In genomic region chr8:83897211-83897610, GRCm38 (mm10) we compare ENCODE assay signal across 8 mouse cellular contexts. TPM values are rescaled to one million over a fixed set of nuclear protein-coding genes. Genes with fewer than 3 reads are reported as not detected.
A peak's percentile ranks its signal among the peaks of the same experiment; 100 is the strongest.
DNase-seq lines count a peak whose midpoint lies in the region; ATAC-seq and TF ChIP-seq lines count a peak whose summit lies in the region.

No protein-coding gene starts in this region.

- intact Hi-C loops in gastrocnemius, postnatal 14 days (cut with DNase I; ENCODE audit: low total_unique reads) = loop anchor here (5.0 kb wide), 1 partner anchor 175 kb away; no protein-coding TSS in a partner anchor

- no peaks in the 10 kb centered on the region for H3K9me3 ChIP-seq in kidney, embryonic 14.5 days (ENCODE audit: control insufficient read depth, low read length)
- H3K9me3 ChIP-seq in liver, postnatal 0 days (ENCODE audit: low read length) = no peaks in the 10 kb centered on the region

- H3K4me1 ChIP-seq in kidney, embryonic 14.5 days (ENCODE audit: control insufficient read depth, insufficient read depth, low read length) = peaks cover 10% of the 10 kb centered on the region
- peaks cover 10% of the 10 kb centered on the region; the same call in 1 of the 2 replicates for H3K4me1 ChIP-seq in liver, postnatal 0 days (ENCODE audit: insufficient read depth)

- H3K4me3 ChIP-seq in kidney, embryonic 14.5 days (ENCODE audit: low read length) = peak overlapping the region; percentile 22; the same call in 1 of the 2 replicates
- H3K4me3 ChIP-seq in liver, postnatal 0 days (ENCODE audit: low read depth, low read length) = no peak overlapping the region

- H3K27ac ChIP-seq in kidney, embryonic 14.5 days (ENCODE audit: low read depth, low read length) = no peak overlapping the region
- H3K27ac ChIP-seq in liver, postnatal 0 days (ENCODE audit: low read depth) = no peak overlapping the region

- no peak overlapping the region for H3K9ac ChIP-seq in kidney, embryonic 14.5 days (ENCODE audit: low read depth, low read length)
- H3K9ac ChIP-seq in liver, postnatal 0 days (replicated peaks) = no peak overlapping the region

- 3% methylated on average over 26 of the region's 26 CpGs for WGBS in kidney, embryonic 14.5 days
- 6% methylated on average over 23 of the region's 26 CpGs for WGBS in liver, postnatal 0 days (ENCODE audit: insufficient replicate concordance)

- DNase-seq in ovary, postnatal 36 days (ENCODE audit: low spot score) = peak; percentile 64
- DNase-seq in ovary, adult 18-20 months (ENCODE audit: low spot score) = no peak
- peak; percentile 87 for DNase-seq in cerebellum, adult 9-10 months
- DNase-seq in gastrocnemius, postnatal 14 days = peak; percentile 55
- peak; percentile 52 for DNase-seq in liver, postnatal 0 days
- peak; percentile 67 for DNase-seq in right cerebral cortex, postnatal 14 days
- DNase-seq in MN1 (ENCODE audit: low spot score) = no peak

- H3K36me3 ChIP-seq in kidney, embryonic 14.5 days (ENCODE audit: control insufficient read depth, insufficient read depth, low read length) = no peaks in the 10 kb centered on the region
- no peaks in the 10 kb centered on the region for H3K36me3 ChIP-seq in liver, postnatal 0 days (replicated peaks; ENCODE audit: insufficient read depth, low read length)

- peaks cover 6% of the 10 kb centered on the region; the same call in 1 of the 2 replicates for H3K27me3 ChIP-seq in kidney, embryonic 14.5 days (ENCODE audit: control insufficient read depth, insufficient read depth, low read length)
- H3K27me3 ChIP-seq in liver, postnatal 0 days (ENCODE audit: insufficient read depth, low read length) = peaks cover 51% of the 10 kb centered on the region

- no peak for ATAC-seq in kidney, embryonic 14.5 days (ENCODE audit: low FRiP score, low TSS enrichment)
- ATAC-seq in liver, postnatal 0 days = no peak

- no peak for TF ChIP-seq EP300 in liver, postnatal 0 days (IDR thresholded peaks at IDR 0.05; ENCODE audit: low read depth)

- peak overlapping the region; percentile 46 for H3K4me2 ChIP-seq in kidney, embryonic 14.5 days (replicated peaks; ENCODE audit: low read depth, low read length)
- no peak overlapping the region; the same call in 1 of the 2 replicates for H3K4me2 ChIP-seq in liver, postnatal 0 days (ENCODE audit: low read depth, low read length)

- TF ChIP-seq CTCF in liver, postnatal 0 days (IDR thresholded peaks at IDR 0.05; ENCODE audit: low read depth) = peak; percentile 63

RNA-seq across cellular contexts. Expression of gene Adgrl1, which starts 2.7 kb away (rescaled TPM):
- 10 to 100 TPM; 16.2 to 17.2 TPM for total RNA-seq in gastrocnemius, postnatal 14 days (2021)
- polyA plus RNA-seq in kidney, embryonic 14.5 days (2014; fragmentation: Nextera tagmentation; extraction: Ambion mirVana) = 24.4 and 27.5 TPM in 2 replicates
- 0.96 and 1.5 TPM in 2 replicates for polyA plus RNA-seq in liver, postnatal 0 days (2015; fragmentation: Nextera tagmentation; extraction: Ambion mirVana)

RNA-seq across cellular contexts. Expression of gene Gm10644, which starts 57.8 kb away (rescaled TPM):
- under 1 TPM; 0.11 to 0.14 TPM for total RNA-seq in gastrocnemius, postnatal 14 days (2021)
- polyA plus RNA-seq in kidney, embryonic 14.5 days (2014; fragmentation: Nextera tagmentation; extraction: Ambion mirVana) = 0.37 and 0.61 TPM in 2 replicates
- 0.14 and 0.29 TPM in 2 replicates for polyA plus RNA-seq in liver, postnatal 0 days (2015; fragmentation: Nextera tagmentation; extraction: Ambion mirVana)

RNA-seq across cellular contexts. Expression of gene Asf1b, which starts 58.1 kb away (rescaled TPM):
- total RNA-seq in gastrocnemius, postnatal 14 days (2021) = 1 to 10 TPM; 2.0 to 3.1 TPM
- polyA plus RNA-seq in kidney, embryonic 14.5 days (2014; fragmentation: Nextera tagmentation; extraction: Ambion mirVana) = 68.2 and 71.4 TPM in 2 replicates
- 50.6 and 55.4 TPM in 2 replicates for polyA plus RNA-seq in liver, postnatal 0 days (2015; fragmentation: Nextera tagmentation; extraction: Ambion mirVana)

Comparison
In these comparisons a context has a peak if more than half of its experiments do, and no peak if none do; other contexts are left out.
1. DNase-seq: peak in ovary, postnatal 36 days (single experiment), cerebellum, adult 9-10 months (single experiment), gastrocnemius, postnatal 14 days (single experiment), liver, postnatal 0 days (single experiment) and right cerebral cortex, postnatal 14 days (single experiment); none in ovary, adult 18-20 months (single experiment) and MN1 (single experiment).
2. RNA of gene Adgrl1, which starts 2.7 kb away (polyA plus RNA-seq): 24.4 to 27.5 TPM in kidney, embryonic 14.5 days; 0.96 to 1.5 TPM in liver, postnatal 0 days; every median in the first group is over 10 times any median in the second.